ENCODE assay signal across 8 mouse cellular contexts in genomic region chr16:29814039-29814438, GRCm38 (mm10).
A peak's percentile ranks its signal among the peaks of the same experiment; 100 is the strongest.
DNase-seq lines count a peak whose midpoint lies in the region; ATAC-seq and TF ChIP-seq lines count a peak whose summit lies in the region.

No protein-coding gene starts in this region.

- peak overlapping the region; percentile 98 for H3K4me2 ChIP-seq in forebrain, embryonic 15.5 days (replicated peaks)
- H3K4me2 ChIP-seq in lung, postnatal 0 days (replicated peaks; ENCODE audit: low read depth, low read length): peak overlapping the region; percentile 95

- no peaks in the 10 kb centered on the region for H3K27me3 ChIP-seq in forebrain, embryonic 15.5 days
- H3K27me3 ChIP-seq in lung, postnatal 0 days (replicated peaks; ENCODE audit: insufficient read depth, low read length): no peaks in the 10 kb centered on the region

- H3K36me3 ChIP-seq in forebrain, embryonic 15.5 days: no peaks in the 10 kb centered on the region
- no peaks in the 10 kb centered on the region for H3K36me3 ChIP-seq in lung, postnatal 0 days (ENCODE audit: insufficient read depth, low read length)

- peak; percentile 81 for DNase-seq in ES-CJ7 (ENCODE audit: low read depth, low spot score)
- peak; percentile 19 for DNase-seq in c-Kit-positive CD71-positive TER-119-positive erythroid progenitor cells, embryonic 14.5 days (ENCODE audit: low spot score)
- DNase-seq in heart, postnatal 4 days: peak; percentile 87
- DNase-seq in layer of hippocampus, adult 9-10 months (ENCODE audit: low spot score): peak; percentile 51
- DNase-seq in lung, postnatal 0 days (ENCODE audit: low spot score): peak; percentile 96
- DNase-seq in ovary, postnatal 10 days (ENCODE audit: low spot score): peak; percentile 54
- DNase-seq in thymus, postnatal 0 days (ENCODE audit: low spot score): peak; percentile 92

- peaks cover 28% of the 10 kb centered on the region for H3K4me1 ChIP-seq in forebrain, embryonic 15.5 days
- peaks cover 7% of the 10 kb centered on the region; the same call in 1 of the 2 replicates for H3K4me1 ChIP-seq in lung, postnatal 0 days (ENCODE audit: insufficient read depth, low read depth, low read length)

- TF ChIP-seq CTCF in lung, postnatal 0 days (IDR thresholded peaks at IDR 0.05): peak; percentile 84

- H3K27ac ChIP-seq in forebrain, embryonic 15.5 days (replicated peaks): peak overlapping the region; percentile 93
- H3K27ac ChIP-seq in lung, postnatal 0 days (ENCODE audit: low read length): peak overlapping the region; percentile 78

- peak; percentile 83 for ATAC-seq in forebrain, embryonic 15.5 days (replicated peaks)
- peak; percentile 88 for ATAC-seq in lung, postnatal 0 days

- peak overlapping the region; percentile 95 for H3K9ac ChIP-seq in forebrain, embryonic 15.5 days (replicated peaks)
- peak overlapping the region; percentile 55 for H3K9ac ChIP-seq in lung, postnatal 0 days (replicated peaks; ENCODE audit: low read depth)

- under 1% methylated on average over 32 of the region's 32 CpGs for WGBS in forebrain, embryonic 15.5 days
- WGBS in lung, postnatal 0 days: under 1% methylated on average over 28 of the region's 32 CpGs

- peak overlapping the region; percentile 69 for H3K4me3 ChIP-seq in forebrain, embryonic 15.5 days
- H3K4me3 ChIP-seq in lung, postnatal 0 days (ENCODE audit: low read depth, low read length): peak overlapping the region; percentile 47

- TF ChIP-seq EP300 in lung, postnatal 0 days (IDR thresholded peaks at IDR 0.05): no peak

- no peaks in the 10 kb centered on the region for H3K9me3 ChIP-seq in forebrain, embryonic 15.5 days
- H3K9me3 ChIP-seq in lung, postnatal 0 days (ENCODE audit: low read length): no peaks in the 10 kb centered on the region

Comparison
In these comparisons a context has a peak if more than half of its experiments do, and no peak if none do; other contexts are left out.
1. Peak in every context shown above with its lines: DNase-seq, ATAC-seq, H3K4me3 ChIP-seq and H3K27ac ChIP-seq.
2. DNase-seq: peak in every context shown above with its lines; median percentile 96 in lung, postnatal 0 days; 92 in thymus, postnatal 0 days; 87 in heart, postnatal 4 days; 81 in ES-CJ7; 54 in ovary, postnatal 10 days; 51 in layer of hippocampus, adult 9-10 months; 19 in c-Kit-positive CD71-positive TER-119-positive erythroid progenitor cells, embryonic 14.5 days.